Mouse (Mus musculus) NIH3T3 (cell line): ENCODE results near the gene Mepe.
A peak's percentile ranks its signal among the peaks of the same experiment; 100 is the strongest.

Experiments used
- DNase-seq: peaks from one replicate; pipeline ENCODE4 v3.0.0-alpha.2; 2012; ENCODE audit warnings: low read depth

The Mepe gene

DNA sequence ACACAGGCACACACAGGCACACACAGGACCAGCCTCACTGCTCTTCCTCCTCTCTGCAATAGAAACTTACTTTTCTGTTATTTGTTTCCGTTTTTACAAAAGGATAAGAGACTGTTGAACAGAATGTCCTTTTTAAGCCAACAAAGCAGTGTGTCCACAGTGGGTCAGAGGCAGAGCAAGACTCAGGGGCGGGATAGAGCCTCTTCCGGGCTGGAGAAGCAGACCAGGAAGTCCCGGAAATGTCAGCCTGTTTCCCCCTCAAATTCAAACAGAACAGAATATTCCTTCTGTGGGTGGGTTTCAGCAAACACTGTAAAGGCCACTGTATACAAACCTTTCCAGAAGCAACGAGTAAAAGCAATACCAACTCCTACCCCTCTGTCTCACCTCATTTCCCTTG, 26.7 kb downstream of the Mepe start:
- DNase-seq = no peak

DNA sequence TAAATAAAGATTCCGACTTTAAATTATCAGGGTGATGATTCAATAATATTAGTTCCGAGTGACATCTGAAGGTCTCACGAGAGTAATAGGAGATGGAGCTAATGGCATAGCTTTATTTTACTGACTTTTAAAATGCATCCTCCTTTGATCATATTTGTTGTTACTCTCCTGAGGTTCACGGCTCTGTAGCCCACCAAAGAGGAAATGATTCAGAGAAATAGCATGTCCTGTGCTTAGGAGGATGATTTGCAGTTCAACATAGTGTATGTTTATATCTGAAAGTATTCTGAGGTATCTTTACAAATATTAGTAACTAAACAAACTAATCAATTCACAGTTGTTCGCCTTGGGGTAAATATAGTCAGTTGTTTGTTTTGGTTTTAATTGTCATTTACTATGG, 32.4 kb downstream of the Mepe start:
- no peak for DNase-seq

DNA sequence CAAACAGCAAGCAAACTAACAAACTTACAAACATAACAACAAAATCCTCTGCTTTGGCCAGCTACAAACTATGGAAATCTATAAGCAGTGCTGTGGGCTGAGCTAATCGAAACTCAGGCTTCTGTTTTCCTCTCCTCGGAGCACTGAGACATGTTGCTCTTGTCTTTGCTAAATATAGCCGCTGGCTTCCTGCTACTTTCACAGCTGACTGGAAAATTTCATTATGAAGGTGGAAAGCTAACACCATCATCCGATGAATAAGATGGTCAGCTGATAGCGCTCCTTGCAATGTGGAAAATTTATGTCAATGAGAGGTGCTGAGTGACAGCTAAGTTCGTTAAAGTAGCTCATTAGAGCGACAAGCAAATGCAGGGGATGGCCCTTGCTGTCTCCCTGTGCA, 33.5 kb downstream of the Mepe start:
- no peak for DNase-seq

DNA sequence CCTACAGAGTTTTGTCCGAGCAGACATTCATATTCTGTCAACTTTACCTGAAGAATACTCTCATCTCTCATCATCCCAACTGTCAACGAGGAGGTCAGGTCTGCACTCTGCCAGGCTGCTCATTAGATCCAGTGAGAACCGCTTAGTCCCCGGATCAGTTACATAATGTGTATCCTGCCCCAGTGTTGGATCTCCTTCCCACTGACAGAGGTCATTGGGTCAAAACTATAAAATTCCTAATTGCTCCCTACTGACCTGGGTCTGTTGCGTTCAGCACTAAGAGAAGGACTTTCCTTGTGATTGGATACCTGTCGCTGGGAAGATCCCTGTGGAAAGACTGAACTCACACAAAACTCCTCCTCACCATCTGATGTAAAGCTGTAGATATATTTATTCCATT, 34.1 kb downstream of the Mepe start:
- no peak for DNase-seq

DNA sequence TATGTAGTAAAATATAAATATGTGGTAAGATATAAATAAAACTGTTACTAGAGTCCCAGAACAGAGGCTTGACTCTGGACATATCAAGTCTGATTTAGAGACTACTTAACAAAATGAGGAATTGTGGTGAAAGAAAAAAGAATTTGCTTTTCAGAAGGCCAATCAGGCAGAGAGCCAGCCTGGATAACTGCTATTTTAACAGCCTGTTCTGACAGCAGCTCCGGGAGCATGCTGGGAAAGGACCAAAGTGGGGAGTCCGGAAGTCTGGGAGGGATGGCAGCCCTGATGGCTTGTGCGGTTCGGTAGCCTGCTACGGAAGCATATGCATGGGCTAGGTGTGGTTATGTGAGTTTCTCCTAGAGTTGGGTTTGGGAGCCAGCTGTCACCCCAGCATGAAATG, 45.5 kb downstream of the Mepe start:
- no peak for DNase-seq

DNA sequence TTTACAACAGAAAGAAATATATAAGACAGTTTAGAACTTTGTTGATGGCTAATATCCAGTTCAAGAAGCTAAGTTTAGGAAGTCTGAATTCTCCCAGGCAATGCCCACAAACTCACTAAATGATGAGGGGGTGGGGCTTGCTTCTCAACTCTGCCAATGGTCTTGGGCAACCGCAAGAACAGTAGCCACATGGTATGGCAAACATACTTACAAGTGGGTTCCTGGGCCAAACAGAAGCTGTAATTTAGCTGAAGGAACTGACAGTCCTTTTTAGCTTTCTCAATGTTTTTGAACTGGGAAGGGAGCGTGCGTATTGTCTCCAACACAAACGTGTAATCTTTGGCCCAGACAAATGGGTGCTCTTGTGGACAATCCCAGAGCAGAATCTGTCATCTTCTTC, 46.2 kb downstream of the Mepe start:
- no peak for DNase-seq

DNA sequence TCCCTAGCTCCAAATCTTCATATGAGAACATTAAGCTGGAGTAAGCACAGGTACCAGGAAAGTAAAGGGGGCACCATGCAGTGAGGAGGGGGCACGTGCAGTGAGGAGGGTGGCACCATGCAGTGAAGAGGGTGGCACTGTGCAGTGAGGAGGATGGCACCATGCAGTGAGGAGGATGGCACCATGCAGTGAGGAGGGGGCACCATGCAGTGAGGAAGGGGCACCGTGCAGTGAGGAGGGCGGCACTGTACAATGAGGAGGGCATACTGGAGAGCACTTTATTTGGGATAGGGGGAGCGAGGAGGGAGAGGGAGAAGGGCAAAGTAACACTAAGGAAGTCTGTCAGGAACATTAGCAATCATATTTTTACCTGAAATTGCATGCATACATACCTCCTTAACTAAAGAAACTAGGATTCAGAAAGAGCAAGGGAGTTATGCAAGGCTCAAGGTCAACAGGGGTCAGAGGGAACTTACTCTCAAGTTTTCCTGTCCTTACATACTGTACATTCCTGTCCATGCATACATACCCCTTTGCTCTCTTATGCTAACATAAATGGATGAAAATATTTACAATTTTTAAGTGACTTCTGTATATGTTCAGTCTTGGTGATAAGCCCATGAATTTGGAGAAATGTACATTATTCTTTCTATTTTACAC, 48.6 kb downstream of the Mepe start:
- DNase-seq = no peak

DNA sequence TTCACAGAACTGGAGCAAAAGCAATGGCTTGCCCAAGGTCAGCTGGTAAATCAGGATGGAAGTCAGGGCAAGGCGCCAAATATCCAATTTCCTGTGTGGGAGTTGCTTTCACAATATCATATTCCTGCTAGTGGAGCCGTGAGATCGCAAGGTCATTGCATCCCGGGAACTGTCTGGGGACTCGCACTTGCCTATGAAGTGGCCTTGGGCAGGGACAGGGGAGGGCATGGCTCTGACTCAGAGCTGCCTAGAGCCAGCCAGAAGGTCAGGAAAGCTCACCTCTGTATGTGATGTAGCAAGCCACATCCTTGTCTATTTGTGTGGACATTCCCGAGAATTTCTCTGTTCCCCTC, 49.2 kb downstream of the Mepe start:
- peak; percentile 85 for DNase-seq

DNA sequence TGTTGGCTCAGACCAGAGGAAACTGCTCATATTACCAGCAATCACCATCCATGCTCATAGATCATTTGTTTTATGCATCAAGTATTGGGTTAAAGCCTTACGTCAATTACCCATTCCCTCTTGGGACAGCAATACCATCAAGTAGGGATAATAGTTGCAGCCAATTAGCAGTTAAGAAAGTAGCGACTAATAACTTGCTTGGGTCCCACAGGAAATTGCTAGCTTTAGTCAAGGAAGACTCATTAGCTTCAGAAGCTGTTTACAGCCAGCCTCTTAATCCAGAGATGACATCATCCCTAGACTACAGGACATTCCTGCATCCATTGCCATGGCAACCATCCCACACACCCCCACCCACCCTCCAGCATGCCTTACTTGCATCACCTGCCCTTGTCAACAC, 50.0 kb downstream of the Mepe start:
- DNase-seq = peak; percentile 46

DNA sequence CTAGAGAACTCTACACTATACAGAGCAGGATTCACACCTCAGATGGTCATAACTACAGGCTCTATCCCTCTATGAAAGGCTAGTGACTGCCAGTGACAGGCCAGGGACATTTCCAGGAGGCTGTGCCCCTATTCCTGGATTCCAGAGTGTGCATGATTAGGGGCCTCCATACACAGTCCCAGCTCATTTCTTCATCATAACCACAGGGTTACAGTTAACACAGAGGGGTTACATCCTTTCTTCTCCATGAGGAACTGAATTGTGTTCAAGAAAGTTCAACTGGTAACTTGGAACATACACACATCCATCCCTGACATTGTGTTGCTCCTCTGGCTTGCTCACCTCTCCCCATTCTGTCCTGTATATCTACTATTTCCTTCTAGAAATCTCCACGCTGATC, 51.8 kb downstream of the Mepe start:
- DNase-seq = no peak

DNA sequence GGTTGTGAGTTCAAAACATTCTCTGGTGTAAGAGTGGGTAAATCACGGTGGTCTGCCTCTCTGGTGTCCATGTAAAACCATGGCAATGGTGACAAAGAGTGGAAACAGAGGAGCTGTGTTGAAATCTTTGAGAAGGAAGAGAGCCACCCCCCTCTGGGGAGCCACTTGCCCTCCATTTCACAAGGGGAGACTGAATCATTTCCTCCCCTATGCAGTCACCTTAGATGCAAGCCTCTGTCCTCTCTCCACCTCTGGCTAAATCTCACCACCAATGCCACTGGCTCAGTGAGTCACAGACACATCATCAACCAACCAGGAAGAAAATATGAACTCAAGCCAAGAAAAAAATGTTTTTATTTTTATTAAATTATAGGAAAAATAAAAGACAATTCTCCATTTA, 55.4 kb downstream of the Mepe start:
- DNase-seq = peak; percentile 83

DNA sequence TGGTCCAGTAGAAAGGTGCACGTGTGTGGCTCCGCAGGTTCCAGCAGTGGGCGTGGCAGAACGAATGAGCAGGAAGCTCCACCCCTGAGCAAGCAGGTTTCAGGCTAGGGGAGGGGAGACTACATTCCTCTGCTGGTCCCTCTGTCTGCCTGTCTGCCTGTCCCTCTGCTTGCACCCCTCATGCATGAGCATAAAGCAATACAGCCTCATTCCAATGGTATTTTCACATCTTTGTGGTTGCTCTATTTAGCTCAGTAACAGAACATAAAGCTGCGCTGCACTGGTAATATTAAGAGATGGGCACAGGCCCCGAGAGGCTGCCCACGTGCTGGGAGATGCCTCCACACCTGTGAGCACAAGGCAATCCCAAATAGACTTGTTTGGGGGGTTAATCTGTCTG, 56.5 kb downstream of the Mepe start:
- no peak for DNase-seq

DNA sequence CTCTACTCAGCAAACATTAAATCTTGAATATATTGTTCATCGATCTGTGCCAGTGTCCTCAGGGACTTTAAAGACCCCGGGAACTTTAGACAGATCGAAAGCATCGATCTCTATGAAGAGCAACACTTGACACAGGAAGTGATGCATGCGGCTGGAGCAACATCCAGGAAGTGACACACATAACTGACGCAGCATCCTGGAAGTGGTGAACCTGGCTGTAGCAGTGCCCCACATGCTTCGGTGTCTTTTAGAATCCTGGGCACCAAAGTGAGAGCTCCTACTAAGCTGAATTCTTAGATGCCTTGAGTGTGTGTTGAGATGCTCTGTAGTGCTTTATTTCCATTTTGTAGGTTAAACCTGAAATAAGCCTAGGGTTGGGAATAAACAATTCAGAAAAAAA, 59.4 kb downstream of the Mepe start:
- no peak for DNase-seq

DNA sequence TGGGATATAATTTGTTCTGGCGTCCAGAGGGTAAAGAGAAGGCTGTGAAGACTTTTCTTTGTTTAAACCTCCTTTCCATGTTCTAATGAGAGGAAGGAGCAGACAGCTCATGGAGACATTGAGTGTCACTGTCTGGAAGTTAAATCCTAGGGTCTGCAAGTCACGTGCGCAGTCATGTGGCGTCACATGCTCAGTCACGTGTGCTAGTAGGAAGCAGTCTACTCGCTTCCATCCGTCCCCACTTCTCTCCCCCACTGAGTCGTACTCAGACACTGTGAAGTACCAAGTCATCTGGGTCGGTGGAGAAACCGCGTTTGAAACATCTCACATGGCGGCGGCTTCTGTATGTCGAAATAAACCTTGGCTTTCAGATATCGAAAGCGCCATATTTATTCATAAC, 60.4 kb downstream of the Mepe start:
- no peak for DNase-seq

DNA sequence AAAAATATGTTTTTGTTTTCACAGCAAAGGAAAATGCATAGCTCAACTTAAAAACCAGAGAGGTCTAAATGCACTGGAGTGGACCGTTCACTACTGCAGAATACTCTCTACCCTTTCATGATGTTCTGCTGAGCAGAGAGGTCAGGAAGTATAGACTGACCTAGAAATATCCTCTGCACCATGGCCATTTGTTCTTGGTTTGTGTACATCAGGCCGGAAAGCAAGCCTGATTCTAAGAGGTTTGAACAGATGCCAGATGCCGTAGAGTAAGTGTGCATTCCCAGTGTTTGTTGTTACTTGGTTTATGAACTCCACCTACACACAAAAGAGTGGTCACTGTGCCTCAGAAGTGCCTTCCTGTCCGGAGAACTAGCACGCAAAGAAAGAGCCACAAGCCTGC, 61.8 kb downstream of the Mepe start:
- peak; percentile 60 for DNase-seq
